Mouse (Mus musculus) MEL (cell line): Measurements from ENCODE around the gene Psd.

ENCODE experiments used
- BHLHE40 ChIP-seq: IDR thresholded peaks from 2 replicates; pipeline ENCODE4 v1.6.1; 2012; ENCODE audit warnings: low read depth, mild to moderate bottlenecking, inconsistent platforms, low read length, improper control_type of control experiment, borderline replicate concordance
- CHD1 ChIP-seq: IDR thresholded peaks from 2 replicates; pipeline ENCODE4 v1.6.1; 2012; ENCODE audit warnings: low read depth, mild to moderate bottlenecking, inconsistent platforms, low read length, improper control_type of control experiment
- CHD2 ChIP-seq: IDR thresholded peaks from 2 replicates; pipeline ENCODE4 v1.6.1; 2011; ENCODE audit warnings: low read length, improper control_type of control experiment
- CTCF ChIP-seq, 3 experiments: IDR thresholded peaks in 2 of 3; conservative IDR thresholded peaks in 1 of 3; 2 replicates each; pipeline ENCODE4 v1.5.1; 2011 to 2012; ENCODE audit warnings: low read length in 3 of 3, low read depth in 2 of 3, mild to moderate bottlenecking in 2 of 3, improper control_type of control experiment in 1 of 3, inconsistent platforms in 1 of 3, mixed read lengths in 1 of 3, moderate library complexity in 1 of 3; ENCODE audit not compliant: control insufficient read depth in 1 of 3, insufficient read depth in 1 of 3, poor library complexity in 1 of 3, severe bottlenecking in 1 of 3
- E2F4 ChIP-seq: IDR thresholded peaks from 2 replicates; pipeline ENCODE4 v1.6.1; 2011; ENCODE audit warnings: low read depth, low read length, improper control_type of control experiment, borderline replicate concordance
- ELF1 ChIP-seq: IDR thresholded peaks from 2 replicates; pipeline ENCODE4 v1.6.1; 2014; ENCODE audit warnings: low read depth, mild to moderate bottlenecking, inconsistent platforms, low read length, improper control_type of control experiment, moderate library complexity
- GATA1 ChIP-seq: IDR thresholded peaks from 2 replicates; pipeline ENCODE4 v1.6.1; 2011; ENCODE audit warnings: low read depth, low read length, improper control_type of control experiment
- KAT2A ChIP-seq: conservative IDR thresholded peaks from 2 replicates; pipeline ENCODE4 v1.6.1; 2012; ENCODE audit warnings: low read depth, low read length, improper control_type of control experiment, inconsistent platforms
- MAFK ChIP-seq: IDR thresholded peaks from 2 replicates; pipeline ENCODE4 v1.6.1; 2011; ENCODE audit warnings: low read depth, mild to moderate bottlenecking, low read length, improper control_type of control experiment, borderline replicate concordance
- MAX ChIP-seq: IDR thresholded peaks from 2 replicates; pipeline ENCODE4 v1.6.1; 2011; ENCODE audit warnings: low read length, improper control_type of control experiment
- NELFE ChIP-seq: IDR thresholded peaks from 2 replicates; pipeline ENCODE4 v1.6.1; 2011; ENCODE audit warnings: low read depth, low read length, improper control_type of control experiment
- POLR2A ChIP-seq, 2 experiments: IDR thresholded peaks; 2 replicates each; pipeline ENCODE4 v1.6.1; 2011 to 2012; ENCODE audit warnings: low read length in 2 of 2, mild to moderate bottlenecking in 2 of 2, control low read depth in 1 of 2, improper control_type of control experiment in 1 of 2, low read depth in 1 of 2, moderate library complexity in 1 of 2; ENCODE audit not compliant: control insufficient read depth in 1 of 2, insufficient read depth in 1 of 2, poor library complexity in 1 of 2
- TAL1 ChIP-seq: IDR thresholded peaks from 2 replicates; pipeline ENCODE4 v1.6.1; 2012; ENCODE audit warnings: mild to moderate bottlenecking, inconsistent platforms, low read length, moderate library complexity, mixed read lengths
- USF1 ChIP-seq: IDR thresholded peaks from 2 replicates; pipeline ENCODE4 v1.6.1; 2014; ENCODE audit warnings: low read depth, mild to moderate bottlenecking, inconsistent platforms, low read length, improper control_type of control experiment, moderate library complexity

DNA sequence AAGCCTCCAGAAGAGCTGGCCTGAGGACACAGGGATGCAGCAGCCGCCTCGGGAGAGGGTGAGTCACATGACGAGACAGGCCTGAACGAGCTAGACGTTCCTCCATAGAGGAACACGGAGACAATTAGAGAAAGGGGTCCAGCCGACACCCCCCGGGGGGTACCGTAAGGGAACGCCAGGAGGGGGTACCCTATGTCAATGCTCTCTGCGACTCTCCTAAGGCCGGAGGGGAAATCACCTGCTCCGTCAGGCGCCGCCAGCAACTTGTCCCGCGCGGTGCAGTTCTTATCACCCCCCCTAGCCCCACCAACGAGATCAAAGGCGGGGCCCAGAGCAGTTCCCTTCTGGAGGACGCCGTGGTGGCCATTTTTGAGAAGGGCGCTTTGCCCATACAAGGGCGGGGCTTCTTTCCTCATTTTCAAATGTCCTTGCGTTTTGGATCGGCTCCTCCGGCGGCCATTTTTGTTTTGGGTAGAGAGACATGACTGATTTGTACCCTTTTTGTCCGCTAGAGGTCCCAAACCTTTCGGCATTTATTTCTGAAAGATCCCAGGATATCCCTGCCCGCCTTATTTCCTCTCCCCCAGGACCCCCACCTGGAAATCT, 11.5 kb upstream of the Psd start, which contains the start of gene Cuedc2:
- TF ChIP-seq BHLHE40 (no peak; the same call in 1 of the 2 replicates), USF1 (peak; percentile 93), NELFE (peak; percentile 94), MAFK (no peak), CHD1 (0 out of 2 replicates have a peak, but pooled peaks have one; percentile 54), TAL1 (no peak), ELF1 (peak; percentile 85), CTCF (IDR thresholded peaks at IDR 0.05 in 2 of 3, conservative IDR thresholded peaks at IDR 0.05 in 1 of 3; ENCODE audit: control insufficient read depth in 1 of 3, insufficient read depth in 1 of 3, low read depth in 2 of 3, low read length in 3 of 3, poor library complexity in 1 of 3, severe bottlenecking in 1 of 3) (peak; percentile 35 to 80 (median 73)), GATA1 (peak; percentile 87), POLR2A (IDR thresholded peaks at IDR 0.05; ENCODE audit: control insufficient read depth in 1 of 2, insufficient read depth in 1 of 2, low read depth in 1 of 2, low read length in 2 of 2, poor library complexity in 1 of 2) (peak in 1 of 2 experiments; percentile 97; a peak in 3 of 4 replicates), CHD2 (peak; percentile 63; the same call in 1 of the 2 replicates), MAX (peak; percentile 71), E2F4 (peak; percentile 85; the same call in 1 of the 2 replicates), KAT2A (peak; percentile 84; the same call in 1 of the 2 replicates)
